Mouse (Mus musculus) CD4-positive helper T cell, adult 2 months (primary cell): ENCODE results near the gene Dnajb4.
"Not testable (repeated sequence)": the region's sequence is repeated elsewhere in the genome, so short reads cannot be mapped to it uniquely, and the experiment has no call there.

Source experiments
- DNase-seq: peaks from one replicate; pipeline ENCODE4 v3.0.0-alpha.2; 2012; ENCODE audit warnings: low read depth, missing footprints, low spot score

The Dnajb4 gene

GRCm38 (mm10) chr3:152208096-152208885 lies 1.8 kb downstream of the Dnajb4 start:
- no peak for DNase-seq

- DNase-seq = no peak
Observed at GRCm38 (mm10) chr3:152207156-152207555, 2.9 kb downstream of the Dnajb4 start.

GRCm38 (mm10) chr3:152204577-152204976 lies 5.5 kb downstream of the Dnajb4 start:
- DNase-seq = no peak

GRCm38 (mm10) chr3:152203996-152204395 lies 6.1 kb downstream of the Dnajb4 start:
- no peak for DNase-seq

GRCm38 (mm10) chr3:152203411-152203810 lies 6.7 kb downstream of the Dnajb4 start:
- DNase-seq = no peak

- DNase-seq = no peak
Observed at GRCm38 (mm10) chr3:152202942-152203341, 7.2 kb downstream of the Dnajb4 start.

- no peak for DNase-seq
Observed at GRCm38 (mm10) chr3:152201651-152202050, 8.5 kb downstream of the Dnajb4 start.

- DNase-seq = no peak
Observed at GRCm38 (mm10) chr3:152201181-152201580, 8.9 kb downstream of the Dnajb4 start.

GRCm38 (mm10) chr3:152199125-152199524 lies 11.0 kb downstream of the Dnajb4 start:
- DNase-seq = no peak

- DNase-seq = not testable (repeated sequence)
Observed at GRCm38 (mm10) chr3:152197246-152197645, 12.9 kb downstream of the Dnajb4 start.

GRCm38 (mm10) chr3:152193635-152194097 lies 16.4 kb downstream of the Dnajb4 start:
- DNase-seq = peak; percentile 89

GRCm38 (mm10) chr3:152193177-152193576 lies 16.9 kb downstream of the Dnajb4 start:
- DNase-seq = no peak

- peak; percentile 58 for DNase-seq
Observed at GRCm38 (mm10) chr3:152192238-152192931, 17.7 kb downstream of the Dnajb4 start.

GRCm38 (mm10) chr3:152191791-152192237 lies 18.3 kb downstream of the Dnajb4 start:
- DNase-seq = no peak

- DNase-seq = no peak
Observed at GRCm38 (mm10) chr3:152190679-152191477, 19.2 kb downstream of the Dnajb4 start.

- no peak for DNase-seq
Observed at GRCm38 (mm10) chr3:152189306-152189705, 20.8 kb downstream of the Dnajb4 start.

GRCm38 (mm10) chr3:152186106-152186505 lies 24.0 kb downstream of the Dnajb4 start:
- no peak for DNase-seq

GRCm38 (mm10) chr3:152183522-152183921 lies 26.6 kb downstream of the Dnajb4 start:
- DNase-seq = no peak

GRCm38 (mm10) chr3:152180624-152181023 lies 29.5 kb downstream of the Dnajb4 start:
- no peak for DNase-seq

- no peak for DNase-seq
Observed at GRCm38 (mm10) chr3:152179285-152179684, 30.8 kb downstream of the Dnajb4 start.

- no peak for DNase-seq
Observed at GRCm38 (mm10) chr3:152178816-152179215, 31.3 kb downstream of the Dnajb4 start.
